Mouse (Mus musculus) liver, adult 2 months (tissue): Measurements from ENCODE around the gene Cnih4. TPM values are rescaled to one million over a fixed set of nuclear protein-coding genes. Genes with fewer than 3 reads are reported as not detected.

Experiments
- DNase-seq: peaks from one replicate; pipeline ENCODE4 v3.0.0-alpha.2; 2011; ENCODE audit warnings: low read depth, low spot score; ENCODE audit errors: extremely low read depth
- H3K27ac ChIP-seq: fragments of 200-500 bp; replicated peaks from 2 replicates; pipeline ENCODE4 v1.5.1; 2012; ENCODE audit warnings: low read depth, mild to moderate bottlenecking, control low read depth, inconsistent platforms, low read length; ENCODE audit not compliant: insufficient read depth
- H3K27me3 ChIP-seq: fragments of 200-500 bp; 2 replicates; pipeline ENCODE4 v1.6.1; 2012; ENCODE audit warnings: mild to moderate bottlenecking, moderate library complexity, low read length, inconsistent platforms; ENCODE audit not compliant: control insufficient read depth, insufficient read depth
- H3K36me3 ChIP-seq: fragments of 200-500 bp; 2 replicates; pipeline ENCODE4 v1.6.1; 2012; ENCODE audit warnings: low read length, inconsistent platforms; ENCODE audit not compliant: control insufficient read depth, insufficient read depth
- H3K4me1 ChIP-seq: fragments of 200-500 bp; 2 replicates; pipeline ENCODE4 v1.6.1; 2011; ENCODE audit warnings: low read length; ENCODE audit not compliant: control insufficient read depth, insufficient read depth
- H3K4me3 ChIP-seq: fragments of 200-500 bp; 2 replicates; pipeline ENCODE4 v1.5.1; 2011; ENCODE audit warnings: low read depth, mild to moderate bottlenecking, control low read depth, low read length, moderate library complexity; ENCODE audit not compliant: insufficient read depth
- H3K79me2 ChIP-seq: fragments of 200-500 bp; 2 replicates; pipeline ENCODE4 v1.6.1; 2012; ENCODE audit warnings: inconsistent platforms, mild to moderate bottlenecking, low read length, moderate library complexity; ENCODE audit not compliant: control insufficient read depth, insufficient read depth
- H3K9ac ChIP-seq: fragments of 200-500 bp; 2 replicates; pipeline ENCODE4 v1.6.1; 2012; ENCODE audit warnings: low read depth, mild to moderate bottlenecking, control low read depth, inconsistent platforms, low read length
- CTCF ChIP-seq: fragments of 200-500 bp; IDR thresholded peaks from 2 replicates; pipeline ENCODE4 v1.5.1; 2011; ENCODE audit warnings: low read depth, low read length, control low read depth
- POLR2A ChIP-seq: fragments of 200-500 bp; IDR thresholded peaks from 2 replicates; pipeline ENCODE4 v1.6.1; 2011; ENCODE audit warnings: low read length, control low read depth; ENCODE audit not compliant: insufficient read depth; ENCODE audit errors: extremely low read depth
- WGBS: fragments of 180-500 bp; shearing (Covaris S2); methylation state at CpG from one replicate; pipeline ENCODE4 v1.1.7; 2018; 5-methylcytosine and 5-hydroxymethylcytosine counted together
- polyA plus RNA-seq: library from polyadenylated mRNA; depleted of rRNA; stranded (reverse); fragments of >200 nt; gene quantifications from 2 replicates; pipeline ENCODE4 v1.2.3, GENCODE M21; 2012
- total RNA-seq: library from RNA; depleted of rRNA; stranded (reverse); fragments of >200 nt; gene quantifications from 2 replicates; pipeline ENCODE4 v1.2.3, GENCODE M21; 2014

Cnih4 gene
- total and polyA plus RNA-seq, 2 experiments = 6.8 to 6.9 TPM

GRCm38 (mm10) chr1:181150431-181150826 lies 5.9 kb downstream of the Cnih4 start:
- no peak overlapping the region for H3K4me3 ChIP-seq
- no peaks in the 10 kb centered on the region for H3K27me3 ChIP-seq
- no peaks in the 10 kb centered on the region for H3K36me3 ChIP-seq
- H3K27ac ChIP-seq = no peak overlapping the region
- TF ChIP-seq POLR2A (no peak), CTCF (no peak)
- WGBS = 74% methylated on average over 3 of the region's 3 CpGs
- no peak overlapping the region for H3K9ac ChIP-seq
- H3K4me1 ChIP-seq = peaks cover 2% of the 10 kb centered on the region; the same call in 1 of the 2 replicates
- no peak for DNase-seq
- peaks cover 10% of the 10 kb centered on the region; the same call in 1 of the 2 replicates for H3K79me2 ChIP-seq

GRCm38 (mm10) chr1:181150827-181151534 lies 6.5 kb downstream of the Cnih4 start:
- peak overlapping the region; percentile 93 for H3K4me3 ChIP-seq
- H3K36me3 ChIP-seq = no peaks in the 10 kb centered on the region
- H3K4me1 ChIP-seq = peaks cover 2% of the 10 kb centered on the region; the same call in 1 of the 2 replicates
- H3K27me3 ChIP-seq = no peaks in the 10 kb centered on the region
- DNase-seq = peak; percentile 75
- WGBS = under 1% methylated on average over 59 of the region's 59 CpGs
- peak overlapping the region; percentile 91 for H3K9ac ChIP-seq
- TF ChIP-seq POLR2A (0 out of 2 replicates have a peak, but pooled peaks have one; percentile 12), CTCF (no peak)
- H3K27ac ChIP-seq = no peak overlapping the region
- peaks cover 10% of the 10 kb centered on the region; the same call in 1 of the 2 replicates for H3K79me2 ChIP-seq

GRCm38 (mm10) chr1:181151541-181151940 lies 7.0 kb downstream of the Cnih4 start:
- no peak overlapping the region for H3K27ac ChIP-seq
- H3K36me3 ChIP-seq = no peaks in the 10 kb centered on the region
- 37% methylated on average over 5 of the region's 5 CpGs for WGBS
- no peak overlapping the region for H3K4me3 ChIP-seq
- no peak for DNase-seq
- H3K4me1 ChIP-seq = peaks cover 2% of the 10 kb centered on the region; the same call in 1 of the 2 replicates
- peaks cover 8% of the 10 kb centered on the region; the same call in 1 of the 2 replicates for H3K79me2 ChIP-seq
- no peak for TF ChIP-seq CTCF
- TF ChIP-seq POLR2A = no peak
- no peaks in the 10 kb centered on the region for H3K27me3 ChIP-seq
- H3K9ac ChIP-seq = no peak overlapping the region

- Histone ChIP-seq H3K36me3 (peaks cover 16% of the 10 kb centered on the region), H3K4me1 (no peaks in the 10 kb centered on the region), H3K27me3 (no peaks in the 10 kb centered on the region), H3K79me2 (no peaks in the 10 kb centered on the region), H3K27ac (no peak overlapping the region), H3K9ac (no peak overlapping the region), H3K4me3 (no peak overlapping the region)
- WGBS = 86% methylated on average over 2 of the region's 2 CpGs
- DNase-seq = no peak
- TF ChIP-seq POLR2A = no peak
- no peak for TF ChIP-seq CTCF
Measured at GRCm38 (mm10) chr1:181167816-181168215, 23.3 kb downstream of the Cnih4 start.

DNA sequence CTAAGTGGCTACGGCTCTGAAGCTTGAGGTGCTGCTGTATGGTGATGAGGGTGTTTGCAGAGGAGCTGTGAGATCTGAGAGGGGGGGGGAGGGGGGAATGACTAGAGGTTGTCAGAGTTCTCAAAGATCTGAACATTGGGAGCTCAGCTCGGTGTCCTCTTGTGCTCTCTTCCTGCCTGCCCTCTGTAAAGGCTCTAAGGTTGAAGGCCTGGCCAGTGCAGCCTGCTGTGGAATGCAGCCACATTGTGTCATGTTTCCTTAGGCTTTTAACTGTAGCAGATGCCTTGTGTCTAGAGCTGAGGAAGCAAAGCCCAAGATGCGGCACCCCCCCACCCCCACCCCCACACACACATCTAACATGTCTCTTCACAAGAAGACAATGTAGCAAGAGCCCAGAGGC lies 23.9 kb downstream of the Cnih4 start:
- H3K9ac ChIP-seq = no peak overlapping the region
- no peaks in the 10 kb centered on the region for H3K27me3 ChIP-seq
- H3K36me3 ChIP-seq = peaks cover 13% of the 10 kb centered on the region
- WGBS = 77% methylated on average over 3 of the region's 3 CpGs
- no peaks in the 10 kb centered on the region for H3K79me2 ChIP-seq
- TF ChIP-seq CTCF (no peak), POLR2A (no peak)
- no peaks in the 10 kb centered on the region for H3K4me1 ChIP-seq
- H3K4me3 ChIP-seq = no peak overlapping the region
- H3K27ac ChIP-seq = no peak overlapping the region
- no peak for DNase-seq

GRCm38 (mm10) chr1:181170210-181170609 lies 25.7 kb downstream of the Cnih4 start:
- no peak overlapping the region for H3K27ac ChIP-seq
- no peaks in the 10 kb centered on the region for H3K27me3 ChIP-seq
- no peaks in the 10 kb centered on the region for H3K79me2 ChIP-seq
- no peaks in the 10 kb centered on the region for H3K4me1 ChIP-seq
- TF ChIP-seq POLR2A (no peak), CTCF (no peak)
- peaks cover 15% of the 10 kb centered on the region for H3K36me3 ChIP-seq
- peak; percentile 15 for DNase-seq
- H3K4me3 ChIP-seq = peak overlapping the region; percentile 37
- WGBS = 69% methylated on average over 8 of the region's 8 CpGs
- no peak overlapping the region for H3K9ac ChIP-seq
